Mouse (Mus musculus) gastrocnemius, postnatal 14 days (tissue): ENCODE measurements around the gene Cacna1a. TPM values are rescaled to one million over a fixed set of nuclear protein-coding genes. Genes with fewer than 3 reads are reported as not detected.

ENCODE experiments used
- DNase-seq: peaks from one replicate; pipeline ENCODE4 v3.0.0; 2021; ENCODE audit warnings: mixed read lengths
- intact Hi-C: fragments of 180-260 bp; cut with DNase I; formaldehyde crosslinking; loops from one replicate; pipeline ENCODE4 v1.15.1; 2025; ENCODE audit warnings: low total_unique reads
- total RNA-seq, 2 experiments: library from RNA; stranded (reverse); gene quantifications; 2 replicates each; pipeline ENCODE4 v1.2.3; 2021

Cacna1a gene
- total RNA-seq, 2 experiments from 2014 or later = 3.1 to 9.2 TPM

DNA sequence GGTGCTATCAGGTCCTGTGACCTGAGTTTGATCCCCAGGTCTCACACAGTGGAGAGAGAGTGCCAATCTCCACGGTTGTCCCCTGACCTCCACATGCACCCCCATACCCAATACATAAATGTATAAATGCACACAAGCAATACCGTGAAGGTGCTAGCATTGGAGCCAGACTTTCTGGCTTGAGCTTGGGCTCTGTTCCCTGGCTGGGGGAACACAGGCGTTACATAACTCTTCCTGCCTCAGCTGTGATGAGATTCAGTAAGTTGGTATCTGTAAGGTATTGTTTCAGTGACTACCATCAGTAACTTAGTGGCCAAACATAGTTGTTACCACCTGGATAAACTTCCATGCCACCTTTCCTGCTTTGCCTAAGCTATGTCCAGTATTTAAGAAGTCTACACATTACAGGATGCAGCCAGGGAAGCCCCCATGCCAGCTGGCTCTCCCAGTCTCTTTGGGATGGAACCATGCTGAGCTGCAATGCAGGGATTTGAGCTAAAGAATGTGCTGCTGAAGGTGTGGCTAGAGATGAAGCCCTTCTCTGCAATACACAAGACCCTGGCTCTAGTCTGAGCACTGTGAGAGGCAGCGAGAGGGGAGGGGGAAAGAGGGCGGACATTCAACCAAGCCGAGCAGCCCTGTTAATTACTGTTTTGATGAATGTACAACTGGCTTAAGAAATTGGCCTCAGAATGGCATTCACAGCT, 7.7 kb downstream of the Cacna1a start:
- intact Hi-C loops = no loop called here
- DNase-seq = no peak

- peak; percentile 44 for DNase-seq
- intact Hi-C loops = no loop called here
Observed at GRCm38 (mm10) chr8:84413886-84414851, 25.9 kb downstream of the Cacna1a start.

DNA sequence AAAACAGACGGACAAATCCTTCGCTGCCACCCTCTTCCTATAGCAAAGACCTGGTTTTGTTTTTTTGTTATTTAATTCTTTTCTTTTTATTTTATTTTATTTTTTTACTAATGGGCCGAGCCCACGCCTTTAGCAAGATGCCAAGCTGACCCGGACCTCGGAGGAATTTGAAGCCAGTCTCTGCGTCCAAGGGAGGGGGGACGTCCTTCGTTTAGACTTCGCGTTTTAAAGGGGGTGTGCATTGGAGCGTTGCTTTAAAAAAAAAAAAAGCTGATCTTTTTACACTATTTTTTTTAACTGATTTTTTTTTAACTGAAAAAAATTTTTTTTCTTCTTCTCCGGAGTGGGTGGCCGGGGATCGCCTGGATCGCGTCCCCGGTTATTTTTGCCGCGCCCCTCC, 26.7 kb downstream of the Cacna1a start:
- DNase-seq = no peak
- intact Hi-C loops = no loop called here

DNA sequence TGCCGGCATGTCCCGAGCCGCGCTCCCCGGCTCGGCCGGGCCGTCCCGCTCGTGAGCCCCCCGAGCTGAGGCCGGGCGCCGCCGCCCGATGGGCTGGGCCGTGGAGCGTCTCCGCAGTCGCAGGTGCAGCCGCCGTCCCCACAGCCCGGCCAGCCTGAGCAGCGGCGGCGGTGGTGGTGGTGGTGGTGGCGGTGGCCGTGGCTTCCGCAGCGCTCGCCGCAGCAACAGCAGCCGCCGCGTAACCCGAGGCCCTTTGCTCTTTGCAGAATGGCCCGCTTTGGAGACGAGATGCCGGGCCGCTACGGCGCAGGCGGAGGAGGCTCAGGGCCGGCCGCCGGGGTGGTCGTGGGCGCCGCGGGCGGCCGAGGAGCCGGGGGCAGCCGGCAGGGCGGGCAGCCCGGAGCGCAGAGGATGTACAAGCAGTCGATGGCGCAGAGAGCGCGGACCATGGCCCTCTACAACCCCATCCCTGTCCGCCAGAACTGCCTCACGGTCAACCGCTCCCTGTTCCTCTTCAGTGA, 27.2 kb downstream of the Cacna1a start:
- intact Hi-C loops = no loop called here
- DNase-seq = peak; percentile 36

- intact Hi-C loops = no loop called here
Observed at GRCm38 (mm10) chr8:84416041-84416440, 27.8 kb downstream of the Cacna1a start.

DNA sequence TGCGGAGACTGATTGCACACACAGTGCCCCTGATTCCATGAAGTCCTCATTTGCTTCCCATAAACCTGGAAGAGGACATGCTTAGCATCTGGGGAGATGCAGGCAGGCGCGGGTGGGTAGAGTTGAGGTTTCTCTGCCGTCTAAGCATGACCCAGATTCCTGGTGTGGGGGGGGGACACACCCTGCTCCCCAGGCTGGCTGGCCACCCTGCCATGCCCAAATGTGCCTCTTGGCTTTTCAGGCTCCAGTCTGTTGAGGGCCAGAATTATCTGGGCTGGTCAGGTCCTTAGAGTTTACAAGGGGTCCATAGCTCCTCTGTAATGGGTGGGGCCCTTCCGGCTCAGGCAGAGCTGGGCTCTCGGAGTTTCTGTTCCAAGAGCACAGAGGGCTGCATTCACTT, 28.7 kb downstream of the Cacna1a start:
- DNase-seq = no peak
- intact Hi-C loops = no loop called here

More at GRCm38 (mm10) chr8:84416041-84416440, 27.8 kb downstream of the Cacna1a start:
- DNase-seq = no peak

GRCm38 (mm10) chr8:84417840-84418239, 29.6 kb downstream of the Cacna1a start:
- DNase-seq = peak; percentile 20
- intact Hi-C loops = no loop called here

- intact Hi-C loops = no loop called here
- DNase-seq = no peak
Observed at GRCm38 (mm10) chr8:84424426-84424825, 36.2 kb downstream of the Cacna1a start.

- intact Hi-C loops = no loop called here
- DNase-seq = no peak
Observed at GRCm38 (mm10) chr8:84426087-84426486, 37.8 kb downstream of the Cacna1a start.

DNA sequence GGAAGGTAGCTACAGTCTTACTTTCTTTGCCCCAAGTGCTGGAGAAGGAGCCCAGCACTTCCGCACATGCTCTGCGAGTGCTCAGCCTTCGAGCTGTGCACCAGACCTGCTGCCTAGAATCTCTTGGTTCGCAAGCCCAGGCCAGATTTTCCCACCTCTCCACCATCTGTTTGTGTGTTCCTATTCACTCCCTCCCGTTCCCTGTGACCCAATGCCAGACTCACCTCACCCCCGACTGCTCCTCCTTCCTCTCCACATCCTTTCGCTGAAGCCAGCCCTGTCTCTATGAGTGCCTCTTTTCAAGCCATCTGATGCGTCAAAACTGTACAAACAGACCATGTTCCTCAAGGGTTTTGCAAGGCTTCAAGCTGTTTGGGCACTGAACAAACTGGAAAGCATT, 38.3 kb downstream of the Cacna1a start:
- intact Hi-C loops = no loop called here

GRCm38 (mm10) chr8:84428034-84428433, 39.8 kb downstream of the Cacna1a start:
- intact Hi-C loops = no loop called here

More for the DNA sequence above, 38.3 kb downstream of the Cacna1a start:
- DNase-seq = no peak

DNA sequence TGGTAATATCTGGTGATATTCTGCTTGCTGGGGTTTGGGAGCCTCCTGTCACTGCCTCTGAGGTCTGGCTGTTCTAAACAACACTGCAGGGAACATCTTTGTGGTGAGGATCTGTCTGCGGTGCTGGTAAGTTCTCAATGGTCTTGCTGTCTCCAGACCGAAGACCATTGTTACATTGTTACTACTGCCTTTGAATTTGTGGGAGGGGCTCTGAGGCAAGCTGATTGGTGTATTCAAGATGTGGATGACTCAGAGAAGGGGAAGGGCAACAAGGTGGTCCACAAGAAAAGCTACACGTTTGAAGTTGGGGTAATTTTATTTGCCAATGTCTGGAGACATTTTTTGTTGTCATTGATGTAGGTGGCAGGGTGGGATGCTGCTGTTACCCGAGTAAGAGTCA, 40.8 kb downstream of the Cacna1a start:
- DNase-seq = no peak
- intact Hi-C loops = no loop called here

More at GRCm38 (mm10) chr8:84428034-84428433, 39.8 kb downstream of the Cacna1a start:
- no peak for DNase-seq

- DNase-seq = no peak
- intact Hi-C loops = no loop called here
Observed at GRCm38 (mm10) chr8:84429492-84429891, 41.3 kb downstream of the Cacna1a start.

DNA sequence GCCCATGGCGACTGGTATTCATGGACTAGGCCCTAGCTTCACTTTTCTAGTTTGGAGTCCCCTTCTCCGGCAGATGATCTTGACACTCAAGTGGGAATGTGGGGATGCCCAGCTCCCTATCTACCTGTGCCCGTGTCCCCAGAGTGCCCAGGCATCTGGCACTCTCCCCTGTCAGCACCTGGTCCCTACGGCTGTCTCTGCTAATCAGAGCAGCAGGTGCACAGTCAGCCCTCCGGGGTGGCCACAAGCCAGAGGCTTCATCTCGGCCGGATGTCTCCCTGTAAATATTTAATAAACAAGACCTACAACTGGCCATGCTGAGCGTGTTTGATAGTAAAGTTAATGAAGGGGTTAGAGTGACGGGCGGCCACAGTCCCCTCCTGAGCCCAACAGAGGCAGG, 47.1 kb downstream of the Cacna1a start:
- no peak for DNase-seq
- intact Hi-C loops = no loop called here

GRCm38 (mm10) chr8:84439813-84440212, 51.6 kb downstream of the Cacna1a start:
- intact Hi-C loops = no loop called here

GRCm38 (mm10) chr8:84442043-84442442, 53.8 kb downstream of the Cacna1a start:
- intact Hi-C loops = no loop called here
- no peak for DNase-seq

More at GRCm38 (mm10) chr8:84439813-84440212, 51.6 kb downstream of the Cacna1a start:
- no peak for DNase-seq

DNA sequence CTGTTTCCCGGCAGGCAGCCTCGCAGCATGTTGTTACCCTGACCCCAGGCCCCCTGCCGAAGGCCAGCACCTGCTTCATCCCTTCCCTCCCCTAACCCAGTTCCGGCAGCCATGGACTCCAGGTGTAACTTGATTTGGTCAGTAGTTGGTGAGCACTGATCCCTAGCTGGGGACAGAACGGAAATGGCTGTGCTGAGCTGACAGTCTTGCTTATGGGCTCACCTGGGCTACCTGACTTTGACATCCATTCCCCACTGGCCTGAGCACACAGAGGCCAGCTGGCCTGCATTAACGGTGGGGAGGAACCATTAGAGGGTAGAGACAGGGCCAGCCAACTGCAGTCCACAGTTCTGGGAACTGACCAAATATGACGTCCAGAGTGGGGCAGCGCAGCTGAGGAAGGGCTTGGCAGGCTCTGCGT, 58.3 kb downstream of the Cacna1a start:
- no peak for DNase-seq
- intact Hi-C loops = no loop called here

- peak; percentile 66 for DNase-seq
- intact Hi-C loops = no loop called here
Observed at GRCm38 (mm10) chr8:84454532-84454931, 66.3 kb downstream of the Cacna1a start.

GRCm38 (mm10) chr8:84458853-84459252, 70.6 kb downstream of the Cacna1a start:
- no peak for DNase-seq
- intact Hi-C loops = no loop called here

GRCm38 (mm10) chr8:84459276-84459675, 71.0 kb downstream of the Cacna1a start:
- intact Hi-C loops = no loop called here
- no peak for DNase-seq
